Mouse (Mus musculus) lung, embryonic 14.5 days (tissue): Measurements from ENCODE around the gene Bcl2l2. TPM values are rescaled to one million over a fixed set of nuclear protein-coding genes. Genes with fewer than 3 reads are reported as not detected.

Source experiments
- ATAC-seq: fragments of 200-750 bp; cut with Nextera tagmentation; 2 replicates; pipeline ENCODE4 v1.8.0; 2017; ENCODE audit warnings: mild to moderate bottlenecking, moderate TSS enrichment, moderate library complexity; ENCODE audit not compliant: insufficient read depth
- DNase-seq: peaks from one replicate; pipeline ENCODE4 v3.0.0-alpha.2; 2015
- H3K27ac ChIP-seq: fragments of 300-500 bp; sonication (generic); 2 replicates; pipeline ENCODE4 v1.5.1; 2014; ENCODE audit warnings: low read depth, mild to moderate bottlenecking, moderate library complexity
- H3K27me3 ChIP-seq: fragments of 300-500 bp; sonication (generic); 2 replicates; pipeline ENCODE4 v1.6.1; 2014; ENCODE audit warnings: low read length, control low read depth; ENCODE audit not compliant: insufficient read depth
- H3K36me3 ChIP-seq: fragments of 300-500 bp; sonication (generic); 2 replicates; pipeline ENCODE4 v1.6.1; 2014; ENCODE audit warnings: control low read depth; ENCODE audit not compliant: insufficient read depth
- H3K4me1 ChIP-seq: fragments of 300-500 bp; sonication (generic); 2 replicates; pipeline ENCODE4 v1.6.1; 2014; ENCODE audit warnings: antibody characterized with exemption, control low read depth; ENCODE audit not compliant: insufficient read depth
- H3K4me2 ChIP-seq: fragments of 300-500 bp; sonication (generic); 2 replicates; pipeline ENCODE4 v1.6.1; 2014; ENCODE audit warnings: mild to moderate bottlenecking
- H3K4me3 ChIP-seq: fragments of 300-500 bp; sonication (generic); 2 replicates; pipeline ENCODE4 v1.5.1; 2014; ENCODE audit warnings: low read depth, low read length
- H3K9ac ChIP-seq: fragments of 300-500 bp; sonication (generic); 2 replicates; pipeline ENCODE4 v1.6.1; 2014
- H3K9me3 ChIP-seq: fragments of 300-500 bp; sonication (generic); 2 replicates; pipeline ENCODE4 v1.6.1; 2016; ENCODE audit warnings: low read depth, low read length, control low read depth
- CTCF ChIP-seq: IDR thresholded peaks from 2 replicates; pipeline ENCODE4 v1.5.1; 2016; ENCODE audit warnings: antibody characterized with exemption, low read depth
- WGBS: fragments of 180-500 bp; shearing (Covaris S2); extraction: QIAGEN DNeasy Blood & Tissue Kit; methylation state at CpG from one replicate; pipeline ENCODE4 v1.1.7; 2014; 5-methylcytosine and 5-hydroxymethylcytosine counted together
- polyA plus RNA-seq: library from polyadenylated mRNA; unstranded; fragments of >200 nt; fragmentation: Nextera tagmentation; extraction: Ambion mirVana; gene quantifications from 2 replicates; pipeline ENCODE4 v1.2.1, GENCODE M21; 2014

The Bcl2l2 gene
- polyA plus RNA-seq, 1 experiment from 2014 or later, result 3.4 TPM

DNA sequence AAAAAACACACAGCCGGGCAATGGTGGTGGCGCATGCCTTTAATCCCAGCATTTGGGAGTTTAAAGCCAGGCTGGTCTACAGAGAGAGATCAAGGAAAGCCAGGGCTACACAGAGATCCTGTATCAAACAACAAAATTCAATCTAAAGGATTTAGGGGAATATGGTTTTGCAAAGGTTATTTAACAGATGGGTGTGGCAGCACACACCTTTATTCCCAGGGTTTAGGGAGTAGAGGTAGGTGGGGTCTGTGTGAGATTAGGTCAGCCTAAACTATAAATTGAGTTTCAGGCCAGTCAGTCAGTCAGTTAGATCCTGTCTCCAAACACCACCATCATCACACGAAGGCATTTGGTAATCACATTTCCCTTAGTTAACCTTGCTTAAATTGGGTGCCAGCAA lies 9.0 kb downstream of the Bcl2l2 start, which contains the start of gene Pabpn1:
Pabpn1 (plus strand) TSS at position 301 of the 400 bp plus-strand sequence.
- H3K9ac ChIP-seq, result peak within 1 kb of the TSS; percentile 43
- 94% methylated on average over 3 of the region's 3 CpGs for WGBS
- peak within 1 kb of the TSS; percentile 95 for H3K4me3 ChIP-seq
- TF ChIP-seq CTCF, result no peak
- no peaks in the 10 kb centered on the region for H3K27me3 ChIP-seq
- peak within 1 kb of the TSS; percentile 84 for H3K27ac ChIP-seq
- H3K4me2 ChIP-seq, result peak within 1 kb of the TSS; percentile 57
- no peaks in the 10 kb centered on the region for H3K9me3 ChIP-seq
- H3K4me1 ChIP-seq, result no peaks in the 10 kb centered on the region; the same call in 1 of the 2 replicates
- no peak for ATAC-seq
- no peak for DNase-seq
- peaks cover 19% of the 10 kb centered on the region for H3K36me3 ChIP-seq

DNA sequence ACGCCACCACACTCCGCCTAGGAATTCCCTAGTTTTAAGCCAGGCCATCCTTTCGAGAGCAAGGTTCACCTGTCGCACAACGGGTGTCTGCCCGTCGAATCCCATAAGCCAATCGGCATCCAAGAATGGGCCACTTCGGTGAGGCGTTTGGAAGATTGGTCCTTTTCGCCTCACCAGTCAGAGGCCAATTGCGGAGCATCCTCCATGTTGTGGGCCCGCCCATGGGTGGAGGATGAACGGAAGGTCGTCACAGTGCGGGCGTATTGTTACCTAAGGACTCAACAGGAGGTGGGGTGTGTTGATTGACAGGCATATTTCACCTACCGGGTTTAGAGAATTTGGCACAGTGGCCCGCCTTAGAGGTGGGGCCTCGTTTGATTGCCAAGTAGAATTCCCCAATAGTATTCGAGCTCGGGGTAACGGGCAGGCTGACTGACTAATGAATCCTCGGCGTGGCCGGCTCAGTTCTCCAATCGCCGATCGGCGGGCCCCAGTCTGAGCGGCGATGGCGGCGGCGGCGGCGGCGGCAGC lies 10.5 kb downstream of the Bcl2l2 start:
- Histone ChIP-seq H3K27ac (peak overlapping the region; percentile 94), H3K9me3 (no peaks in the 10 kb centered on the region), H3K4me1 (no peaks in the 10 kb centered on the region; the same call in 1 of the 2 replicates), H3K4me2 (peak overlapping the region; percentile 84), H3K4me3 (peak overlapping the region; percentile 95), H3K36me3 (peaks cover 34% of the 10 kb centered on the region), H3K27me3 (no peaks in the 10 kb centered on the region), H3K9ac (peak overlapping the region; percentile 99)
- TF ChIP-seq CTCF, result no peak
- peak; percentile 99 for ATAC-seq
- DNase-seq, result peak; percentile 99
- under 1% methylated on average over 38 of the region's 38 CpGs for WGBS

DNA sequence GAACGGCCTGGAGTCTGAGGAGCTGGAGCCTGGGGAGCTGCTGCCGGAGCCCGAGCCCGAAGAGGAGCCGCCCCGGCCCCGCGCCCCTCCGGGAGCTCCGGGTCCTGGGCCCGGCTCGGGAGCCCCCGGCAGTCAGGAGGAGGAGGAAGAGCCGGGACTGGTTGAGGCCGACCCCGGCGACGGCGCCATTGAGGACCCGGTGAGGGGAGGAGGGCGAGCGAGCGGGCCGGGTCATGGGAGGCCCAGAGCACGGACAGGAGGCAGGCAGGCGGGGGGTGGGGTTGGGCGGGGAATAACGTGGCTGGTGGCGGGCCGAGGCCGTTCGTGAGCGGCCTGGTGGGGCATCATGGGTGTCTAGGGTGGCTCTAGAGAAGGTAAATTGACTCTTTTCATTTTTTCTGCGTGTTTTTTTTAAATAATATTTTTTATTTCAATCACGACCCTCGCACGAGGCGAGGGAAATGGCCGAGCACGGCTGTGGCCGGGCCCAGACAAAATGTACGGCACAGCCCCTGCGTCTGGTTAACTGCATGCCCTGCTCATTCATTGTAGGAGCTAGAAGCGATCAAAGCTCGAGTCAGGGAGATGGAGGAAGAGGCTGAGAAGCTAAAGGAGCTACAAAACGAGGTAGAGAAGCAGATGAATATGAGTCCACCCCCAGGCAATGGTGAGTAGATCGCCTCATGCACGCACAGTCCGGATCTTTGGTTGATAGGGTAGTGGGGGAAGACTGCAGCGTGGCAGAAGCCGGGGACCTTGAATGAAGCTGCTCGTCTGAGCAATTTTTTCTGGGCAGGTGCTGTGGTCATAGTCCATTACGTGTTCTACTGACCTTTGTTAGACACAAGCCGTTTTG lies 11.3 kb downstream of the Bcl2l2 start:
- no peaks in the 10 kb centered on the region for H3K9me3 ChIP-seq
- H3K4me2 ChIP-seq, result peak overlapping the region; percentile 84
- no peaks in the 10 kb centered on the region for H3K27me3 ChIP-seq
- under 1% methylated on average over 52 of the region's 54 CpGs for WGBS
- H3K9ac ChIP-seq, result peak overlapping the region; percentile 99
- peak overlapping the region; percentile 94 for H3K27ac ChIP-seq
- DNase-seq, result peak; percentile 60
- peak; percentile 64 for ATAC-seq
- no peaks in the 10 kb centered on the region; the same call in 1 of the 2 replicates for H3K4me1 ChIP-seq
- peaks cover 40% of the 10 kb centered on the region for H3K36me3 ChIP-seq
- peak overlapping the region; percentile 95 for H3K4me3 ChIP-seq
- TF ChIP-seq CTCF, result no peak

DNA sequence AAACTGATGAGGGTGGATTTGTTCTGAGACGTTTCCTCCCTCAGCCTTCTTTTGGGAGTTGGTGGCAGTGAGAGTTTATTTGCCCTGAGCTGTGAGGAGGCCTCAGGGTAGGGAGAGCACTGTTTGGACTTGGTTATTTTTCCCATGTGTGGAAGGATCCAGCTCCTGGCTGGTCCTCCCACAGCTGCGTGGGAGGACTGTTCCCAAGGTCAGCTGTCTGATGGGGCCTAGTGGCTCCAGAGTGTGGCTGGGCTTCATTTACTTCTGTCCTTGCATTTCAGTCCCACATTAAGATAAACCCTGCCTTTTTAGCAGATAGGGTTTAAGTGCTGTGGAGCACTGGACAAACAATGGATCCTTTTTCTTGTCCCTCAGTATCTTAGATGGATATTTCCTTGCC lies 14.3 kb downstream of the Bcl2l2 start:
- Histone ChIP-seq H3K9ac (no peak overlapping the region), H3K4me2 (no peak overlapping the region), H3K4me3 (no peak overlapping the region), H3K27ac (no peak overlapping the region), H3K36me3 (peaks cover 40% of the 10 kb centered on the region), H3K4me1 (no peaks in the 10 kb centered on the region; the same call in 1 of the 2 replicates), H3K27me3 (no peaks in the 10 kb centered on the region), H3K9me3 (no peaks in the 10 kb centered on the region)
- no peak for ATAC-seq
- TF ChIP-seq CTCF, result no peak
- 48% methylated on average over 2 of the region's 2 CpGs for WGBS
- DNase-seq, result no peak

DNA sequence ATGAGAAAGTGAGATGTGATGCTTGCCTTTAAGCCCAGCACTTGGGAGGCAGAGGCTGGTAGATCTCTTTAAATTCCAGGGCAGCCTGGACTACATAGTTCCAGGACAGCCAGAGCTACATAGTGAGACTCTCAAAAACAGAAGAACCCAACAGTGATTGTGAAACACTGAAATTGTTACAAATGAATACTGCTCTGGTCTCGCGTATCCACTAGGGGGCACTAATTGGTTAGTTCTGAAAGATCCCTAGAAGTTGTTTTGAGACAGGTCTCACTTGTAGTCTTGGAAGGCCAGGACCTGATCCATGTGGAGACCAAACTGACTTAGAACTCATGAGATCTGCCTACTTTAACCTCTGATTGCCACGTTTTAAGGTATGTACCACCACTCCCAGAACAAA lies 17.2 kb downstream of the Bcl2l2 start:
- Histone ChIP-seq H3K36me3 (peaks cover 39% of the 10 kb centered on the region), H3K27ac (0 out of 2 replicates have a peak overlapping the region, but pooled peaks have one; percentile 14), H3K27me3 (no peaks in the 10 kb centered on the region), H3K9me3 (no peaks in the 10 kb centered on the region), H3K4me3 (no peak overlapping the region), H3K9ac (no peak overlapping the region), H3K4me2 (no peak overlapping the region), H3K4me1 (no peaks in the 10 kb centered on the region; the same call in 1 of the 2 replicates)
- peak; percentile 86 for TF ChIP-seq CTCF
- peak; percentile 96 for DNase-seq
- WGBS, result 0% methylated on average over 3 of the region's 3 CpGs
- peak; percentile 76 for ATAC-seq

DNA sequence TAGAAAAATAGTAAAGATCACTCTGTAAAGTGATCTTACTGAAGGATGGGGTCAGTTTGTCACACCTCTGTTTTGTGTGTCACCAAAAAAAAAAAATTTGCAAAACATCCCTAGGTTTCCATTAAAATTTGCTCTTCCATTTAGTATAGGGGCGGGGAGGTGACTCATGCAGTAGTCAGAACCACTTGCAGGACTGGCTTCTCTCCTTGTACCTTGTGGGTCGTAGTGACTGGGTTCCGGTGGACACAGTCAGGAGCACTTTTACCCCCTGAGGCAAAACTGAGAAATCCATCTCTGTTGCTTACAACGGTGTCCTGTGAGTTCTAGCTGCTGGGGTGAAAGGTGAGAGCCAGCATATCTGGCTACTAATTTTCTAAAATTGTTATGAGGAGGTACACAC lies 20.5 kb downstream of the Bcl2l2 start:
- Histone ChIP-seq H3K9ac (no peak overlapping the region), H3K27ac (no peak overlapping the region), H3K4me1 (no peaks in the 10 kb centered on the region), H3K36me3 (peaks cover 31% of the 10 kb centered on the region), H3K9me3 (no peaks in the 10 kb centered on the region), H3K27me3 (no peaks in the 10 kb centered on the region), H3K4me3 (no peak overlapping the region), H3K4me2 (no peak overlapping the region)
- ATAC-seq, result no peak
- TF ChIP-seq CTCF, result no peak
- DNase-seq, result no peak
- WGBS, result 91% methylated on average over 4 of the region's 4 CpGs

DNA sequence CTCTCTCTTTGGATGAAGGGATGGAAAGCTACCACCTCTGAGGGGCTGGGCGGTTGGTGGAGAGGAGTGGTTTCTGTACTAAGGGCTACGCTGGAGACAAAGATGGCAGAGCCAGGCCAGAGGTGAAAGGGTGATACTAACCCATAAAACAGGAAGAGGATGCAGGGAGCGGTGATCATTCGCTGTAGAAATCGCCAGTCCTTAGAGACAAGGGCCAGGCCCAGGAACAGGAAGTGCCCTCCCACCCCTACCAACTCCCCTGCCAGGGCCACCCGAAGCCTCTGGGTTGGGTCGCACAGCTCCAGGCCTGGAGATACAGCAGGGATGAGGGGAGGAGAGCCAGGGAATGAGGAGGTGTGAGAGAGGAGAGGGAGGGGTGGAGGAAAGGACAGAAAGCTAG lies 25.5 kb downstream of the Bcl2l2 start:
- DNase-seq (no peak), ATAC-seq (no peak)
- Histone ChIP-seq H3K4me2 (no peak overlapping the region), H3K36me3 (peaks cover 35% of the 10 kb centered on the region), H3K4me3 (no peak overlapping the region), H3K4me1 (no peaks in the 10 kb centered on the region), H3K9me3 (no peaks in the 10 kb centered on the region), H3K9ac (no peak overlapping the region), H3K27ac (no peak overlapping the region), H3K27me3 (no peaks in the 10 kb centered on the region; the same call in 1 of the 2 replicates)
- WGBS, result 79% methylated on average over 7 of the region's 7 CpGs
- no peak for TF ChIP-seq CTCF
